Mouse (Mus musculus): Measurements from ENCODE around the gene Tppp3. TPM values are rescaled to one million over a fixed set of nuclear protein-coding genes. Genes with fewer than 3 reads are reported as not detected.

Gene Tppp3
- polyA plus RNA-seq, 1 experiment, result 66.7 TPM

GRCm38 (mm10) chr8:105488082-105488481, 16.8 kb upstream of the Tppp3 start:
- no peak for DNase-seq (ENCODE audit: extremely low spot score in 1 of 2, low spot score in 1 of 2)

- no peak for DNase-seq (ENCODE audit: extremely low spot score in 1 of 2, low spot score in 1 of 2)
Measured at GRCm38 (mm10) chr8:105484392-105484791, 13.1 kb upstream of the Tppp3 start.

GRCm38 (mm10) chr8:105484030-105484368, 12.7 kb upstream of the Tppp3 start:
- DNase-seq (ENCODE audit: extremely low spot score in 1 of 2, low spot score in 1 of 2), result no peak

DNA sequence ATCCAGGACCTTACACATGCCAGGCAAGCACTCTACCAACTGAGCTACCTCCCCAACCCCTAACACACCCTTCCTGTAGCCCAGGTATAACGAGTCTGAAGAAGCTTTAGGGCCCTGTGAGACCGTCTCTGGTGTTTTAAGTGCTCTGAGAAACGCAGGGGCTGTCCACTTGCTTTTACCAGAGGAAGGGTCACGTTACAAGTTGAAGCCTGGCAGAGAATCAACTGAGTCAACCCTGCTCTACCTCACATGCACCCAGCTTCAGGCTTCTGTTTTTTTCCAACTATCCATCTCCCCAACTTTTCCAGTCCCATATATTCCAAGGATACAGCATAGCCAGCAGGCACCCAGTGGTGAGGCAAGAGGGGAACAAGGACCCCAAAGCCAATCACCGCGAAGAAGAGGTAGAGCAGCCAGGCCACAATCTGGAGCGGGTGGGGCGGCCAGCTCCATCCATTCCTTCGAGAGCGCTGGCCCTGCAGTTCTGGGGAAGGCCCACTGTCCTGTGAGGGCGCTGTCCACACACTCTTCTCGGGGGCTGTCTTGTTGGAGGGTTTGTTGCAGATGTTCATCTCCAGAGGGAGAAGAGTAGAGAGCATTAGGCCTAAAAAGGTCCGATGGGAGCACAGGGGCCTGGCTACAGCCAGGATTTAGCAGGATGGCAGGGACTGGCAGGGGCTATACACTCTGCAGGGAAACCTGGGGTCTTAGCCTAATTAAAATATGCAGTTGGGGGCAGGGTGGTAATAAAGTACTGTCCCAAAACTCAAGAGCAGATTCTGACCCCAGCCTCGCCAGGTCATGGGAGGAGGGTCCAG, 12.1 kb upstream of the Tppp3 start:
- DNase-seq (ENCODE audit: extremely low spot score in 1 of 2, low spot score in 1 of 2), result no peak

- DNase-seq (ENCODE audit: extremely low spot score in 1 of 2, low spot score in 1 of 2), result no peak
Measured at GRCm38 (mm10) chr8:105482123-105482522, 10.8 kb upstream of the Tppp3 start.

DNA sequence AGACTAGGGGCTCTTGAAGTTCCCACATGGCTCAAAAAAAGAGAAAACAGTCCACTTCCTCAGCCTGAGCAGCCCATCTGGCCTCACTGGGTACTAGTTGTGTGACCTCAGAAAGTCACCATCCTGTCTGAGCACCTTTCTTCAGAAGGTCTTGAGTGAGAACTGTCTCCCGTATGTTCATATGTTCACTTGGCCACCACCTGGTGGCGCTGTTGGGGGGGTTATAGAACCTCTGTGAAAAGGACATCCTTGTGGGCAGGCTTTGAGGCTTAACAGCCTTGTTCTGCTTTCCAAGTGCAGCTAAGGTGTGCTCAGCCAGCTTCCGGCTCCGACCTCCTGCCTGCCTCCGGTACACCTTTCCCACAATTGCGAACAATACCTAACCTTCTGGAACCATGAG, 10.1 kb upstream of the Tppp3 start:
- no peak for DNase-seq (ENCODE audit: extremely low spot score in 1 of 2, low spot score in 1 of 2)

DNA sequence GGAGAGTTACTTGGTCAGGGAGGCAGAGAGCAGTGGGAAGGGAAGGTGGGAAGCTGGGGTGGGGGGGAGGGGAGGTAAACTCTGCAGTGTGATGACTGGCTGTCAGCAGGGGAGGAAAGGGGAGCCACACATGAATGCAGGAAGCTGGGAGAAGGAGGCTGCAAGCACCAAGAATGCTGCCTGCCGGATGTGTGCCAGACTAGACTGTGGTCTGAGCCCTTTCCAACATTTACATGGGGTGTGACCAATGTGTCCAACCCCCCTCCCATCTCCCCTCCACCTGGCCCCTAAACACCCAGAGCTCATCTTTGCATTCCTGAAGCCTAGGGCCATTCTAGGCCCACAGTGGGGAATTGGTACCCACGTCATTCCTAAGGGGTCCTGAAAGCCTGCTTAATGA, 9.7 kb upstream of the Tppp3 start:
- no peak for DNase-seq (ENCODE audit: extremely low spot score in 1 of 2, low spot score in 1 of 2)

DNA sequence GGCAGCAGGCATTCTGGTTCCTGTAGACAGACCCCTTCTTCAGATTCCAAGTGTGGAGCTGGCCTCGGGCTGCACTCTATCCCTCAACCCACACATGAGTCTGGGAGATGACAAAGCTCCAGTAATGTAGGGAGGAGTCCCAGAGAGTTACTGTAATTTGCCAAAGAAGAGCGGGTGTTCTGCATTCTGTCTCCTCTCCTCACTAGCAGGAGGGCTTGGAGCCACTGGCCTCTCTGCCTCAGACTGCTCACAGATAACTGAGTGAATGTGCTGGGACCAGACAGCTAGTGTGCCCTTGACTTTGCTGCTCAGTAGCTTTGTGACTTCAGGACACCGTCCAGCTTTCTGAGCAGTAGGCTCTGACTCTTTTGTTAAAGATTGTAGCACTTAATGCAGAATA, 6.5 kb upstream of the Tppp3 start:
- DNase-seq (ENCODE audit: extremely low spot score in 1 of 2, low spot score in 1 of 2), result no peak

- DNase-seq (ENCODE audit: extremely low spot score in 1 of 2, low spot score in 1 of 2), result peak in 1 of 2 experiments; percentile 52
Measured at GRCm38 (mm10) chr8:105476628-105477413, 5.5 kb upstream of the Tppp3 start.

- DNase-seq (ENCODE audit: extremely low spot score in 1 of 2, low spot score in 1 of 2), result no peak
Measured at GRCm38 (mm10) chr8:105476161-105476560, 4.8 kb upstream of the Tppp3 start.

DNA sequence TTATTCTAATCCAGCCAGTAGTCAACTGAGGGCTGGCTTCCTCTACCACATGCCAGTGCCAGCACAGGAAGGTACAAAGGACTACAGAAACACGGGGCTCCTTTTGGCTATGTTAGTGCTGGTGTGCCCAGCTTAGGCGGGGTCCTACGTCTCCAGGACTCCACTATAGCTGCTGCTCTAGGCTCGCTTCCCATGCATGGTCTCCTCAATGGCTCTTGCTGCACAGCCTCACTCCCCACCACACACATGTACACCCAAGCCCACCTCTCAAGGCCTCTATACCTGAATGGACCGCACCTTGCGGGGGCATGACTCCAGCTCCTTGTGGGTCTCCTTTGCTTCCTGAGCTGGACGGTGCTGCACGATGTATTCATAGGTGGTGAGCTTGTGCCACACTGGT, 4.4 kb upstream of the Tppp3 start:
- no peak for DNase-seq (ENCODE audit: extremely low spot score in 1 of 2, low spot score in 1 of 2)

DNA sequence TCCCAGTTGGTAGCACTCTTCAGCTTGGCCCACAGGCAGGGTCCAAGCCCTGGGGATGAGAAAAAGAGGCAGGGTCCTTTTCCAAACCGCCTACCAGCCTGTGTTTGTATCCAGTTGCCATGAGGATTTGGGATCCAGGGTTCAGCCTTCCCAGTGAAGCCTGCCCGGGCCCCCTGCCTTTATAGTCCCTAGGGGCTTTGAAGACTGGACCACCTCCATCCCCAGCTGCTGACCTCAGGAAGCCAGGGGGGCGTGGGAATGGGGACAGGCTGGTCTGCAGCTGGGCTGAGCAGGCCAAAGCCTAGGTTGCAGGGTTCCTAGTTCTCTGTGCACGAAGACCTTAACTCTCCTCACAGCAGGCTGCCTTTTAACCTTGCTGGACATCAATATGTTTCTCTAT, 3.9 kb upstream of the Tppp3 start:
- no peak for DNase-seq (ENCODE audit: extremely low spot score in 1 of 2, low spot score in 1 of 2)

GRCm38 (mm10) chr8:105474680-105475079, 3.4 kb upstream of the Tppp3 start:
- DNase-seq (ENCODE audit: extremely low spot score in 1 of 2, low spot score in 1 of 2), result no peak

GRCm38 (mm10) chr8:105473816-105474606, 2.7 kb upstream of the Tppp3 start:
- no peak for DNase-seq (ENCODE audit: extremely low spot score in 1 of 2, low spot score in 1 of 2)

DNA sequence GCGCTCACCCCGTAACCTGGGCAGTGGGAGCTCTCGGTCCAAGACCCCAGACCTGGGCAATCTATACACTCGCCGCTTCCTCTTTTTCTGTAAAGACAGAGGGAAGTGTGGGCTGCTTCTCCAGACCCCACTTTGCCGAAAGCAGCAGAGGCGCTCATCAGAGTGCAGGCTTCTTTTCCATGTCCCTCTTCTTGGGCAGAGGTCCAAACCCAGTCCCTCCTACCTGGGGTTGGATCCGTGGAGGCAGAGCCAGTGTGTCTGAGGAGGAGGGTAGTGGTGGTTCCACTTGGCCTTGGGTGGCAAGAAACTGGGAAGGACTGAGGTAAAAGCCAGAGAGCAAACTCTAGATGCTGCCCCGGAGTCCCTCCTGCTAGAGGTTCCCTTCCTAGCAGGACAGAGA, 1.7 kb upstream of the Tppp3 start:
- DNase-seq (ENCODE audit: extremely low spot score in 1 of 2, low spot score in 1 of 2), result no peak

DNA sequence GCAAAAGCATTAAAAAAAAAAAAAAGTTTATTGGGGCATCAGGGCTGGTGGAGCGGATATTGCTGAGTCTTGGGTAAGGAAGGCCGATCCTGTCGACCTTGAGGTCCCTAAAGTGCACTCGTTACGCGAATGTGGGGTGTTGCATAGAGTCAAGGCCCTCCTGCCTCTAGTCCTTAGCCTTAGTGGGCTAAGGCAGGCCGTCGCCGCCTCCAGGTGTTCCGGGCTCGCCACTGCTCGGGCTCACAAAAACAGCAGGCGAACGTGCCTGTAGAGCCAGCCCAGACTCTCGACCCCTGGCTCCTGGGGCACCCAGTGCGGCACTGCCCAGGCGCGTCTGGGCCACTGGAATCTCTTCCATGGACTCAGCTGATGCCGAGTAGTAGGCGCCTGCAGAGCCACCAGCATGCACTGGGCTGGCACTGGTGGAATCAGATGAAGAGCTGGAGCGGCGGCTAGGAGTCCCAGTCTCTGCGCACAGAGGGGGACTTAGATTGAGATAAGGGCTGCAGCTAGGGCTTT, 1.1 kb upstream of the Tppp3 start:
- no peak for DNase-seq (ENCODE audit: extremely low spot score in 1 of 2, low spot score in 1 of 2)

- no peak for DNase-seq (ENCODE audit: extremely low spot score in 1 of 2, low spot score in 1 of 2)
Measured at GRCm38 (mm10) chr8:105470681-105471313, 529 bp downstream of the Tppp3 start.

- DNase-seq (ENCODE audit: extremely low spot score in 1 of 2, low spot score in 1 of 2), result no peak
Measured at GRCm38 (mm10) chr8:105470262-105470661, 1.1 kb downstream of the Tppp3 start.

DNA sequence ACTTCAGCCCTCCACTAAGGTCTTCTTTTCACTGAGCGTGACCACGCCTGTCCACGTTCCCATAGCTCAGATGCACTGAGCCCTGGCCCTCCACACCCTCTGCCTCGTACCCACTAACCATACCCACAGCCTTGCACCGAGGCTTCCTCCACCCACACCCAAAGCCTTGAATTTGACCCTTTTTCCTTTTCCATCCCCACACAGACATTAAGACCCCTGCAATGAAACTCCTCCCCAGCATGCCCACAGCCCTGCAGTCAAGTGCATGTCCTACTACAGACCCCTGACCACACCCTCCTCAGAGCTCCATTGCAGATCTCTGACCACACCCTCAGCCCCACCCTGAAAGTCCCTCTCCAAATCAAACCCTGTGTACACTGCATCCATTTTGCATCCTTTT, 1.5 kb downstream of the Tppp3 start:
- DNase-seq (ENCODE audit: extremely low spot score in 1 of 2, low spot score in 1 of 2), result no peak

GRCm38 (mm10) chr8:105469041-105469695, 2.2 kb downstream of the Tppp3 start:
- peak in 1 of 2 experiments; percentile 62 for DNase-seq (ENCODE audit: extremely low spot score in 1 of 2, low spot score in 1 of 2)
